Mouse (Mus musculus): ENCODE measurements around the gene Col18a1.

Gene Col18a1

DNA sequence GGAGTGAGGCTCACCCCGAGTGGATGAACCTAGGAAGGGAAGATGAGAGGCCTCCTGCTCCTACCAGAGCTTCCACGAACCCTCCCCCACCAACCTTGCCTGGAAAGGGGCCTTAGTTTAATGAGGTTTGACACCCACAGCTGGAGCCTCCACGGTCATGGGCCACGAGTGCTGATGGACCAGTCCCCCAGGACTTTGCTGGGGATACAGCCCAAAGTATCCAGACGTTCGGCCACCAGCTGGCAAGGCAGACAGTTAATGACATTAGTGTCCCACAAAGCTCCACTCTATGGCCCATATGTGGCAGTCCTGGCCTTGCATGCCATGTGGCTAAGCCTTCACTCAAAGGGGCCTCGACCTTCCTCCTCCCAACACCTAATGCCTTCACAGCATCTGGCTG lies 55.5 kb downstream of the Col18a1 start:
- DNase-seq (ENCODE audit: low spot score in 2 of 2), result no peak

DNA sequence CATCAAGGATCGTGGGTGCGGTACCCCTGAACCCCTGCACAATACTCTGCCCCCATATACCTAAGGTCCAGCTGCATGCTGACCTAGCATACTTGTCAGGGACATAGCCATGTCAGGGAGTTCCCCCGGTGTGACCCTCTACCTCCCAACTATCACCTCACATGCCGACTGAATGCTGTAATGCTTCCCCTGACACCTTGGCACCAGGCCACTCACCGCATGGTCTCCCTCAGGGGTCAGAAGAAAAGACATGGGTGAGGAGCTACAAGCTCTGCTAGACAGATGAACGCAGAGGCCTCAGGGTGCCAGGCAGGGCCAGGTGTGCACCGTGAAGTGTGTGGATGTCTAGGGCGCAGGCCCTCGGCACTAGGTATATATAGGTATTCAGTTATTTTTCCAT lies 56.3 kb downstream of the Col18a1 start:
- DNase-seq (ENCODE audit: low spot score in 2 of 2), result no peak

DNA sequence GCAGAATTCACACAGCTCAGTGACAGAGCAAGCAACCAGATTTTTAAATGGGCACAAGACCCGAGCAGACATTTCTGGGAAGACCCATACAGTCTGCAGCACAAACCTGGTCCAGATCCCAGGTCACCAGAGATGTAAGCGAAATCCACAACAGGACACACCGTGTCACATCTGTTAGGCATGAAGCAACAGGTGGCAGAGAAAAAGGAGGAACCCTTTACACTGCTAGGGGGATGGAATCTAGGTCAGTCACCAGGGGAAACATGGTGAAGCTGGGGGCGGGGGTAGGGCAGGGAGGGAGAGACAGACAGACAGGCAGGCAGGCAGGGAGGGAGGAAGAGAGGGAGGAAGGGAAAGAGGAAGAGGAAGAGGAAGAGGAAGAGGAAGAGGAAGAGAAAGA lies 58.2 kb downstream of the Col18a1 start:
- no peak for DNase-seq (ENCODE audit: low spot score in 2 of 2)

DNA sequence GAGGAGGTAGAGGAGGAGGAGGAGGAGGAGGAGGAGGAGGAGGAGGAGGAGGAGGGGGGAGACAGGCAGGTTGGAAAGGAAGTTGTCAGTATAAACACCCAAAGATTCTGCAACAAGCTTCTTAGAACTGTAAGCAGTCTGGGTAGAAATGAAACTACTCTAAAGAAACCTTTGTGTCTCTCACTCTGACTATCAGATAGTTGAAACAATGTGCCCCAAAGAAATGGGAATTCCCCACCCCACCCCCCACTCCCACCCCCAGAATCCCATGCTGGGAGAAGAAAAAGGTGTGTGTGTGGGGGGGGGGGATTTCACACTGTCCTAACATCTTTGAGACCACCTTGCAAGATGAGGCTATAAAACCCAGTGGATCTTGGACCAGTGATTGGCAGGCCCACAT lies 62.0 kb downstream of the Col18a1 start:
- DNase-seq (ENCODE audit: low spot score in 2 of 2), result no peak

DNA sequence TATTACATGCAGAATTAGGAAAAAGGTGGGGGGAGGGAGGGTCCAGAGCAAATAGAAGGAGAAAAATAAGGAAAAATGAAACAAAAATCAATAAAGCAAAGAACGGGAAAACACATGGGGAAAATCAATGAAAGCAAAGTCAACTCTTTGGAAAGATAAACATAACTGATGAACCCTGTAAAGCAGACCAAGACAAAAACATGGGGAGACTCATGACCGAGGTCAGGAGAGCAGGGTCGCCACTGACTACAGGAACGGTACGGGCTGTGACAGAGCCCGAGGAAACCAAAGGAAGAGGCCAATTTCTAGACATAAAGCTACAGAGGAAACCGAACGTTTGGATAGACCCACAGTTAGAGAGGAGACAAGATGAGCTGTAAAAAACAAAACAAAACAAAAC lies 62.7 kb downstream of the Col18a1 start:
- no peak for DNase-seq (ENCODE audit: low spot score in 2 of 2)

DNA sequence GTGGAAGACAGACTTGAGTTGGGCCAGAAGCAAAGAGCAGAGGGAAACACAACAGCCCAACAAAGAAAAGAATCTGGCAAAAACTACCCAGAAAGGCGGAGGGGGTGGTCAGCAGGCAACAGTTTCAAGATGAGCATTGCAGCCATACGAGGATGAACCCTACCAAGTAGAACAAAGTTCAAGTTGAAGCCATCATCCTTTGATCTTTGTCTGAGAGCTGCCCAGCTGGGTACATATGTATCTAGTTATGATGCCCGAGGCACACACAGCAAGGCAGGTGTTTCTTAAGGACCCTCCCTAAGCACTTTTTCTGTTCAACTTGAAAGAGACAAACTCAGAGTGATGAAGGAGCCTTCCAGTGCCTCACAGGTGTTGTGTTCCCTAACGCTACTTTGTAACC lies 66.6 kb downstream of the Col18a1 start:
- DNase-seq (ENCODE audit: low spot score in 2 of 2), result no peak

DNA sequence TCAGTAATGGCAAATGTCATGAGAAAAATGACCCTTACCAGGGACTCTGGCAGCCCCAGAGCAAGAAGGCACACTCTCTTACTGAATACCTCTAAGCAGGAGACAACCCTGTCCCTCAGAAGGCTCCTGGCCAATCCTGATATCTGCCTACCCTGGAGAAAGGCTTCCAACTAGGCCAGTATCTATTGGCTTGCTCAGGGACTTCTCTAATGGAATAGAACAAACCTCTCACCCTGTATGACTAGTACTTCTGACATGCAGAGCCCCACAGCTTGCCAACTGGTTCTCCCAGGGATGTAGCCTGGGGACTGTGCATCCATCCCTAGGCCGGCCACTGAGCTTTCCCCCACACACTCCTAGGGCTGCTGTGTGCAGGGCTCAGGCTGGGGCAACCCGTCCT lies 67.7 kb downstream of the Col18a1 start:
- no peak for DNase-seq (ENCODE audit: low spot score in 2 of 2)

DNA sequence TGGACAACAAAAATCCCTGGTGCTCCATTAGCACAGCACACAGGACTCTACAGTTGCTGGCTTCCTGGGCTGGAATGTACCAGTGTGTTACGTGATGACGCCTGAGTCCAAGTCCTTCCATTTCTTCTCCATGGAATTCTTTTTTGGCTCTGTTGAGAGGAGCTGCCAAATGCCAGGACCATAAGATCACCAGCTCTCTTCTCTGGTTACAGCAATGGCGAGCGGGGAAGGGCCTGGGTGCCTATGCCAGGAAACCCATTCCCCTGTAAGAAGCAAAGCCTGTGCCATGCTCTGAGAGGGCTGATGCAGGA lies 68.5 kb downstream of the Col18a1 start:
- no peak for DNase-seq (ENCODE audit: low spot score in 2 of 2)

DNA sequence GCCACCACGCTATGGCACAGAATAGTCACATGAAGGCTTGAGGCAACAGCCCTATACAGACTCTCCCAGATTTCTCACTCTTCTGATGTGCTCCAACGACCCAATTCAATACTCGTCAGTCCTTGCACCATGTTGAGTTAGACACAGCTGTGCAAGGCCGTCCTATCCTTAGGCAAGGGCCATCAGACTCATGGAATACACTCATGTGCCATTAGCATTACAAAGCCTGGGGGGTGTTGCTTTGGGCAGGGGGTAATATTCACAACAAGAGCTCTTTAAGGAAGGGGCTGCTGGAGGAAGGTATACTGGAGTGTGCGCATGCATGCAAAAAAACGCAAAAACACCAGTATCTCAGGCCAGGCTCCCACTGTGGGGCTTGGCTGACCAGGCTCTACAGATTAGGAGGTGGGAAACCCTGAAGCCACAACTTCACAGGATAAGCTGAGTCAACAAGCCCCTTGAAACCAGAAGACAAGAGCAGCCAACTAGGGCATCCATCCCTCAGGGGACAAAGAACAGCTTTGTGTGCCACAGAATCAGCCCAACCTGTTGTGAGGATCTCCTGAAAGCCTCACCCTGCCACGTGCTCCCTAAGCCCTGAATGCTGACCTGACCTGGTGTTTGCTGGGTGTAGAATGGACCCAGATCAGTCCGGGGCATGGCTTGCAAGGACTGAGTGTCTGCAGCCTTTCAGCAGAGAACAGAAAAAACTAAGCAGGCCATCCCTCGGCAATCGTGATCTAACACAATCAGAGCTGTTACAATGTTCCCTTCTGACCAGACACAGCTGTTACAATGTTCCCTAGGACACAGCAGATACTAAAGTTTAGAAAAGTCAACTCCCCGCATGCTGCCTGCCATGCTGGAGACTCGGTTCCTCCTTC lies 69.1 kb downstream of the Col18a1 start:
- no peak for DNase-seq (ENCODE audit: low spot score in 2 of 2)

DNA sequence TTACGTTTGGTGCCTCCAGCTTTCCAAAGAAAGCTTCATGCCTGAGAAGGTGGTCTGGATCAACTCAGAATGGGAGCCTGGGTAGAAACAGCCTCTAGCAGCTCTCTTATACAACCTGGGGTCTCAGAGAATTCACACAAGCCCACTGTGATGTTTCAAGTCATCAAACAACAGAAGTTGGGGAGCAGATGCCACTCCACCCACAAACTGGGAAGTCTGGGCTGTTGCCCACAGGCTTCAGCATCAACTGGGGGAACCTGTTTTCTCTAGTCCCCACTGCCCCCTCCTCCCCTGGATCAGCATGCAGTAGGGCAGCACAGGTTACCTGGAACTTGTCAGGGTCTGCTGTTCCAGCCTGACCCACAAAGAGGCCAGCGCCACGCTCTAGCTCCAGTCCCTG lies 70.7 kb downstream of the Col18a1 start:
- no peak for DNase-seq (ENCODE audit: low spot score in 2 of 2)

DNA sequence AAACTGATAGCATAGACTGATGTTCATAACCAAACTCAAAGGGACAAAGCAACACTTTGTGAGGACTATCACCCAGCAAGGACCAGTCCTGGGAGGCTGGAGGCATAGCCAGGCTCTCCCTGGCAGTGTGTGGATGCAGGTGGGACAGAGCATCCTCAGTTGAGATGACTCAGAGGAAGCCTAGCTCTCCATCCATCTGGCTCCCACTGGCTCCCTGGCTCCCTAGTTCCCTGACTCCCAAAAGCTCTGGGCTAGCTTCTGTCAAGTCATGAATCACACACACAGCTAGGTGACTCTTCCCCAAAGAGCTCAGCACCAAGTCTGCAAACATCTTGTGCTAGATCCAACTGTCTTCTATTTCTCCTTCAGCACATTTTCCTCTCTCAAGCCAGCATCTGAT lies 72.5 kb downstream of the Col18a1 start:
- DNase-seq (ENCODE audit: low spot score in 2 of 2), result no peak

DNA sequence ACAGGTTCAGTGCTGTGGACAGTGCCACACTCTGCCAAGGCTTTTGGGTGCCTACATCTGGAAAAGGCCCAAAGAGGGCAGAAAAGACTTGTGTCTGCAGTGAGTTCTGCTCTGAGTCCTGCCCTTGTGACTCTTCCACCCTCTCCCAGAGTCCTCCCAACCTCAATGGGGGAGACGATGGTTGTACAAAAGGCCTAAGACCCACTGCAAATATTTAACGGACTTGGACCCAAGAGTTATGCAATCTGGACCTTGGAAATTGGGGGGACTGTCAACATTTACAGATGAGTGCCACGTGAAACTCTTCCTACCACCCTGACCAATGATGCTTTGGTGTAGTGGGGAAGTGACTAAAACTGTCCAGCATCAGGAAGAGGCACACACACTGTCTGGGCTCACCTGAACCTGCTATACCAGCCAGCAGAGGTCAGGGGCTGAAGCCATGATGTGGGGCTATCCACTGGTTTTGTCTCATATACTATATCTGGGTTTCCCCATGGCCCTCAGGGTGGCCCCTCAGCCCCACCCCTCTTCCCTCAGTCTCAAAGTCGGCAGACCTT lies 74.7 kb downstream of the Col18a1 start:
- DNase-seq (ENCODE audit: low spot score in 2 of 2), result no peak

DNA sequence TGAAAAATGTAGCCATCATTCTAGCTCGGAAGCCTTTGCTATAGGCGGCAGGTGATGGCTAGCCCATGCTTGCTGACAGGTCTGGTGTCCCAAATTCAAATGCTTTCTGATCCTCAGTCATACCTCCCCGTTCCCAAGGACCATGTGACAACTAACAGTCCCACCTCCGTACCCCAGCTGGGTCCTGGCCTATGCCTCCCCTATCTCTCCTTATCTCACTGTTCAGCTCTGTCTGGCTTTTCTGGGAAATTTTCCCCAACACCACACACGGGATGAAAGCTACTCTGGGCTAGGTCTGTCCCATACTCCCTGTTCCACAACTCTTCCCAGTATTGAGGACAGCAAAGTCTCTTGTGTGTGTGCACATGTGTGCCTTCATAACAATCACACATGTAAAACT lies 76.3 kb downstream of the Col18a1 start:
- no peak for DNase-seq (ENCODE audit: low spot score in 2 of 2)

DNA sequence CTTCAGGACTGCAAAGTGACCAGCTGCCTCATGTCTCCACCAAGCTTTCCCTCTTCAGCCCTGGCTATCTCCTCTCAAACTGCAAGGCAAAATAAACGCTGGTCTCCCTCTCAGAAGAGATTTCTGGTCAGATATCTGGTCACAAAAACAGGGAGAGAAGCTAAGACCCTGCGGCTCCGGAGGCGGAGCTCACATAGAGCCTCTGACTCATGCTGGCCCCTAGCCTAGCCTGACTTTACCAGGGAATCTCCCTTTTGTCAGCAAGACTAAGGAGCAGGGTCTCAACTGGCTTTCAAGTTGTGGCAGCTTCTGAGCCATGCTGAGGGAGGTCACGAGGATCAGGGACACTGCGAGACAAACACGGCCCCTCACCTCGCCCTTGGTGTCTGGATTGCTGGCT lies 77.0 kb downstream of the Col18a1 start:
- no peak for DNase-seq (ENCODE audit: low spot score in 2 of 2)

DNA sequence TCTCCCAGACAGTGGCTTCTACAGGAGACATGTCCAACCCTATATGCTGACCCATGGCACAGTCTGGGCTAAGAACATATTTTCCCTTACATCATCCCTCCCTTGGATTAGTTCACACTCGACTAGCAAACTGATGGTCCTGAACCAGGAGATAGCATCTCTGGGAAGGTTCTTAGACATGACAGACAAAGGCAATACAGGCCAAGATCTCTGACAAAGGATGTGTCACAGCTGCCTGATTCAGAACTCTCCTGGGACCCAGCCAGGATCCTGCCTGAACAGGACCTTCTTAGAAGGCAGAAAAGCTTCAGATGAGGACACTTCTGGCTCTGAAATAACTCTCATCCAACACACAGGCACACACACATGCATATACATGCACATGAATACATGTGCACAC lies 81.8 kb downstream of the Col18a1 start:
- DNase-seq (ENCODE audit: low spot score in 2 of 2), result no peak

DNA sequence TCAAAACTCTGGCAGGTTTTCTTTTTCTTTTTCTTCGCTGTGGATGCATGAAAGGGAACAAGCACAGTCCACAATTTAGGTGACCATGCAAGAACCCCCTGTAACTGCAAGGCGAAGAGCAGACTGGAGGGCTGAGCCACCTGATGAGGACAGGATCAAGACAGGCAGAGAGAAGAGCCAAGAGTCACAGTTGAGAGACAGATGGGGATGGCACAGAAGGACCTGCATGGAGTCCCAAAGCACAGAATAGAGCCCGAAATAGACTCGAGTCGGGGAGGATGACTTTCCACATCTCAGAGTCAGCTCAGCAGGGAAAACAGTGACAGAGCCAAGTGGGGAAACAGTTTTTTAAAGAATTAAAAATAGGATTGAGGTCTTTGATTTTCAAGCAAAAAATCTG lies 83.4 kb downstream of the Col18a1 start:
- no peak for DNase-seq (ENCODE audit: low spot score in 2 of 2)

DNA sequence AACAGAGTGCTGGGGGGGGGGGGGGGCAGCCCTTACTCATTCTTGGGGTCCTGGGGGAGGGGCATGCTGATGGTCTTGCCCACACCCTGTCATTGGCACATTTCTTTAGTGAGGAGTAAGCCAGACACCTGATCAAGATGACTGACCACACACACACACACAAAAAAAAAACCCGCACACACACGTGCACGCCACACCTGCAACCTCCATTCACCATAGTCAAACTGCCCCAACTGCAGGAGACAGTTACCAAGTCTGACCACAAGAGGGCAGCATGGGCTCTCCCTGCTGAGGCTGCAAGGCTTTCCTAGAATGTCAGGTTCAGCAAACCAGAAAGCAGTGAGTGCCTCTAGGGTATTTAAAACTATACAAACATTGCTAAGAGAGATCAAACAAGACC lies 83.9 kb downstream of the Col18a1 start:
- DNase-seq (ENCODE audit: low spot score in 2 of 2), result peak; percentile 18 to 25

DNA sequence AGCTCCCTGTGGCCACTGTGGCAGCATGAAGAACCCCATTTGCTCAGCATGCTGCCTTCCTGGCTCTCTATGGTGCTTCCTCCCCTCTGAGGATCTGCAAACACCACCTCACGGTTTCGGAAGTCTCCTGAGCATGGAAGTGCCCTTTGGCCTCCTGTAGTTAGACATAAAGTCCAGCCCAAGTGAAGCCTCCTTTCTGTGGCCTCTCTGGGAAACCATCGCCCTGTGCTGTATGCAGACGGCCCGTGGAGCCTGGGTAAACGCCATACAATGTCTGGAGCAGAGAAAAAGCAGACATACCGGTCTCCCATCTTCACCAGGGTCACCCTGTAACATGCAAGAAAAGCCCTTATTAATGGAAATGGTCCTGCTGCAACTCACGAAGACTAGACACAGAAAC lies 87.4 kb downstream of the Col18a1 start:
- no peak for DNase-seq (ENCODE audit: low spot score in 2 of 2)

DNA sequence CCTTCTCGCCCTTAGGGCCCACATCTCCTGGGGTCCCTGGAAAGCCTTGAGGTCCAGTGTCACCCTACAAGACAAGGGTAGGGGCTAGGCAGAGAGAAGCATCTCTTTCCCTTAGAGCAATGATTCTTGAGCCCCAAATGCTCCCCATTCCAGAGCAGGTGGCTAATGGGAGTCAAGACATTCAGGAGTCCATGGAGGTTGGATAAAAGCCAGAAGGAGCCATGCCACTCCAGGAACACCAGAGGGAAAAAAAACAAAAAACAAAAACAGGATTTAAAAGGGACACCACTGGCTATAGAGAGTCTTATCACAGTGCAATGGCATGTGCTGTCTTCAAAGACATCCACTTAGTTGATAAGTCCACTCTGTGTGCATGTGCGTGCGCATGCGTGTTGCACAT lies 87.9 kb downstream of the Col18a1 start:
- no peak for DNase-seq (ENCODE audit: low spot score in 2 of 2)

DNA sequence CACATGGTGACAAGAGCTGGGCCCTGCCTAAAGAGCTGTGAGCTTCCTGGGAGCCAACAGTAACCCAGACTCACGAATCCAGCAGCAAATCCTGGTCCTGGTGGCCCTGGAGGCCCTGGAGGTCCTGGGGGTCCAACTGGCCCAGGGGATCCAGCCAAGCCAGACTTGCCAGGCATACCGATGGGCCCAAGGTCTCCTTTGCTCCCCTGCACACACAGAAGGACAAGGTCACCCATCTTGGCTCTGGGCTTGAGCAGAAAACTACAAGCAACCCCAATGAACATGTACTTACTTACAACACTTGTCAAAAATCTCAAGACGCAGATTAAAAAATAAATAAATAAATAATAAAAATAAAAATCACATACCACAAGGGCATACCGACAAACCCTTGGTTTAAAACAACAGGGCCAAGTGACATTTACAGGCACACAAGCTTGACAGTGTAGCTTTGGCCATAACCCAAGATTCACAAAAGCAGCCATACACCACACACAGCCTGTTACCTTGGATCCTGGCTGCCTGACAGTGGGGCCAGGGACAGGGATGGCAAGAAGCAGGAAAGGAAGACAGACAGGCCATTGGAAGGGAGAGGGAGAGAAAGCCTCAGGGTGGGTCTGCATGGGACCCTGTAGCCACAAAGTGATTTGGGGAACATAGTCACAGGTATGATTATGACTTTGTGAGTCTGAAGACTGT lies 91.9 kb downstream of the Col18a1 start:
- no peak for DNase-seq (ENCODE audit: low spot score in 2 of 2)

DNA sequence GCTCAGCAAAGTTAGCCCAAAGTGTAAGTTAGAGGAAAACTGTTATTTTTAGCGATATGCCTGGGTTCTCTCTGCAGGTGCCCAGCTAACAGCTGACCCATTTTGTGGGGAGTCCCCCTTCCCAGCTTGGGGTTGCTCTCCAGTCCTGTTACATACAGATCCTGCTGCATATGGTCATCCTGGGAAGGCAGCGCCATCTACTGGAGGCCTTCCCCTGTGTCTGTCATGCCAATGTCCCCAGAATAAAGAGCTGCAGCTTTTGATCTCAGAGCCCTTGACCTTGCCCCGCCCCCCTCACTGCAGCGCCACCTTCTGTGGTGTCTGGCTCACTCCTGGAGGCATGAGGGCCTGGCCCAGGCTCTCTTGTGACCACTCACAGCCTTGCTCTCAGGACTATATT lies 96.3 kb downstream of the Col18a1 start:
- peak; percentile 50 to 53 for DNase-seq (ENCODE audit: low spot score in 2 of 2)

DNA sequence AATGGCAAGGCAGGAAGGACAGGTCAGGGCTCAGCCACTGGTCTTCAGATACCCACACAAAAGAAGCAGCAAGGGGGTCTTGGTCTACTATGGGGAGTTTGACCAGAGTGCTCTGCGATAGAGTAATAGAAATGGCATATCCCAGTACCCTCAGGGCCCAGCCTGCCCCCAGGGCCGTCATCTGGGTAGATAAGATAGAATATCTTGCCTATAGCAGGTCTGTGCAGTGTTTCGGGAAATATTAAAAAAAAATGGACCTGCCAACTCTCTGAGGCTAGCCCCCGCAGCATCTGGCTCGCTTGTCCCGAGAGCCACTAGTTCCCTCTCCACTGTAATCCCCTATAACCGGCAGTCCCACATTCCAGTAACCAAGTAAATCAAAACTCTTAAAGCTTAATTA lies 97.9 kb downstream of the Col18a1 start:
- DNase-seq (ENCODE audit: low spot score in 2 of 2), result no peak

DNA sequence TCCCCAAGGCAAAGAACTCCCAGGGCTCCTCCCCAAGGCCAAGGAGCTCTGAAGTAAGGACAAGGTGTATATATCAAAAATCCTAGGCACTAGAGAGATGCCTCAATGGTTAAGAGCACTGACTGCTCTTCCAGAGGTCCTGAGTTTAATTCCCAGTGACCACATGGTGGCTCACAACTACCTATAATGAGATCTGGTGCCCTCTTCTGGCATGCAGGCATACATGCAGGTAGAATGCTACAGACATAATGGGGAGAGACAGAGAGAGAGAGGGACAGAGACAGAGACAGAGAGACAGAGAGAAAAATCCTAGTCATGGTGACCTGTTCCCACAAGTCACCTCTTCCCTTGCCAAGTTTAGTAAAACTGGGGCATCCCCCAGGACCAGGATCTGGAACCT lies 101.7 kb downstream of the Col18a1 start:
- no peak for DNase-seq (ENCODE audit: low spot score in 2 of 2)

All from spleen, postnatal 36 days (tissue).